Mouse (Mus musculus) B cell, adult 2 months (primary cell): ENCODE results near the gene Cmss1.

Experiments used
- DNase-seq, 2 experiments: peaks; one replicate each; pipeline ENCODE4 v3.0.0; 2022

Gene Cmss1

GRCm38 (mm10) chr16:57556244-57556643 is 50.4 kb downstream of the Cmss1 start:
- DNase-seq: no peak

- DNase-seq: no peak
Measured at GRCm38 (mm10) chr16:57555667-57556066, 51.0 kb downstream of the Cmss1 start.

GRCm38 (mm10) chr16:57554886-57555400 is 51.7 kb downstream of the Cmss1 start:
- DNase-seq: no peak

- no peak for DNase-seq
Measured at GRCm38 (mm10) chr16:57553235-57553634, 53.4 kb downstream of the Cmss1 start.

- no peak for DNase-seq
Measured at GRCm38 (mm10) chr16:57552709-57553108, 54.0 kb downstream of the Cmss1 start.

- DNase-seq: peak; percentile 40 to 50
Measured at GRCm38 (mm10) chr16:57551617-57552016, 55.0 kb downstream of the Cmss1 start.

- no peak for DNase-seq
Measured at GRCm38 (mm10) chr16:57550817-57551216, 55.8 kb downstream of the Cmss1 start.

GRCm38 (mm10) chr16:57550088-57550487 is 56.6 kb downstream of the Cmss1 start:
- DNase-seq: peak; percentile 49 to 66

GRCm38 (mm10) chr16:57549061-57550037 is 57.3 kb downstream of the Cmss1 start:
- peak; percentile 76 to 82 for DNase-seq

- no peak for DNase-seq
Measured at GRCm38 (mm10) chr16:57548608-57549007, 58.1 kb downstream of the Cmss1 start.

GRCm38 (mm10) chr16:57546355-57546754 is 60.3 kb downstream of the Cmss1 start:
- no peak for DNase-seq

- DNase-seq: no peak
Measured at GRCm38 (mm10) chr16:57544441-57544840, 62.2 kb downstream of the Cmss1 start.

- no peak for DNase-seq
Measured at GRCm38 (mm10) chr16:57543243-57543642, 63.4 kb downstream of the Cmss1 start.

GRCm38 (mm10) chr16:57536511-57536910 is 70.2 kb downstream of the Cmss1 start:
- peak; percentile 43 to 50 for DNase-seq

GRCm38 (mm10) chr16:57534811-57535210 is 71.9 kb downstream of the Cmss1 start:
- no peak for DNase-seq

- DNase-seq: no peak
Measured at GRCm38 (mm10) chr16:57534365-57534764, 72.3 kb downstream of the Cmss1 start.

GRCm38 (mm10) chr16:57532081-57532493 is 74.6 kb downstream of the Cmss1 start:
- no peak for DNase-seq

- DNase-seq: no peak
Measured at GRCm38 (mm10) chr16:57530547-57530946, 76.1 kb downstream of the Cmss1 start.

- DNase-seq: peak in 1 of 2 experiments; percentile 6
Measured at GRCm38 (mm10) chr16:57528457-57528856, 78.2 kb downstream of the Cmss1 start.

GRCm38 (mm10) chr16:57526893-57527292 is 79.8 kb downstream of the Cmss1 start:
- no peak for DNase-seq

GRCm38 (mm10) chr16:57525476-57525875 is 81.2 kb downstream of the Cmss1 start:
- no peak for DNase-seq

- no peak for DNase-seq
Measured at GRCm38 (mm10) chr16:57525046-57525445, 81.6 kb downstream of the Cmss1 start.

- no peak for DNase-seq
Measured at GRCm38 (mm10) chr16:57515636-57516035, 91.0 kb downstream of the Cmss1 start.

GRCm38 (mm10) chr16:57514371-57514770 is 92.3 kb downstream of the Cmss1 start:
- no peak for DNase-seq
